ENCODE assay signal across 12 mouse cellular contexts in genomic region chr6:82052047-82052725, GRCm38 (mm10). TPM values are rescaled to one million over a fixed set of nuclear protein-coding genes. Genes with fewer than 3 reads are reported as not detected.
A peak's percentile ranks its signal among the peaks of the same experiment; 100 is the strongest.
DNase-seq lines count a peak whose midpoint lies in the region; ATAC-seq and TF ChIP-seq lines count a peak whose summit lies in the region.
"Had no signal": no experiment of that assay in that cellular context is flagged by ENCODE, and none has a peak within 500 bp of the region (broad histone marks: within the 10 kb centered on the region; RNA-seq: fewer than 3 reads in every experiment).

No protein-coding gene starts in this region.

- no peaks in the 10 kb centered on the region for H3K9me3 ChIP-seq in kidney, embryonic 16.5 days (ENCODE audit: low read length)
- no peaks in the 10 kb centered on the region for H3K9me3 ChIP-seq in lung, postnatal 0 days (ENCODE audit: low read length)
- H3K9me3 ChIP-seq in limb, embryonic 14.5 days (ENCODE audit: control insufficient read depth, low read length) = no peaks in the 10 kb centered on the region
- no peaks in the 10 kb centered on the region for H3K9me3 ChIP-seq in hindbrain, embryonic 14.5 days (ENCODE audit: control insufficient read depth, low read length)
- no peaks in the 10 kb centered on the region for H3K9me3 ChIP-seq in midbrain, embryonic 11.5 days (ENCODE audit: control insufficient read depth, low read length)

- WGBS in kidney, embryonic 16.5 days = 87% methylated on average over 6 of the region's 6 CpGs
- 63% methylated on average over 6 of the region's 6 CpGs for WGBS in lung, postnatal 0 days
- WGBS in limb, embryonic 14.5 days = 69% methylated on average over 6 of the region's 6 CpGs
- 91% methylated on average over 6 of the region's 6 CpGs for WGBS in hindbrain, embryonic 14.5 days
- 88% methylated on average over 6 of the region's 6 CpGs for WGBS in midbrain, embryonic 11.5 days

- peak; percentile 55 for TF ChIP-seq CTCF in lung, postnatal 0 days (IDR thresholded peaks at IDR 0.05)

- H3K27ac ChIP-seq in kidney, embryonic 16.5 days (ENCODE audit: low read length) = 0 out of 2 replicates have a peak overlapping the region, but pooled peaks have one; percentile 26
- H3K27ac ChIP-seq in lung, postnatal 0 days (ENCODE audit: low read length) = peak overlapping the region; percentile 54
- H3K27ac ChIP-seq in limb, embryonic 14.5 days (replicated peaks; ENCODE audit: low read depth, low read length) = peak overlapping the region; percentile 67
- no peak overlapping the region for H3K27ac ChIP-seq in hindbrain, embryonic 14.5 days
- no peak overlapping the region for H3K27ac ChIP-seq in midbrain, embryonic 11.5 days (ENCODE audit: low read depth, low read length)

- no peaks in the 10 kb centered on the region for H3K27me3 ChIP-seq in kidney, embryonic 16.5 days (ENCODE audit: insufficient read depth, low read length)
- H3K27me3 ChIP-seq in lung, postnatal 0 days (replicated peaks; ENCODE audit: insufficient read depth, low read length) = no peaks in the 10 kb centered on the region
- H3K27me3 ChIP-seq in limb, embryonic 14.5 days (ENCODE audit: control insufficient read depth, insufficient read depth, low read length) = no peaks in the 10 kb centered on the region
- H3K27me3 ChIP-seq in hindbrain, embryonic 14.5 days (ENCODE audit: control insufficient read depth, insufficient read depth, low read length) = no peaks in the 10 kb centered on the region
- no peaks in the 10 kb centered on the region; the same call in none of the 2 replicates for H3K27me3 ChIP-seq in midbrain, embryonic 11.5 days (ENCODE audit: control insufficient read depth, insufficient read depth, low read length)

- no peak for TF ChIP-seq EP300 in lung, postnatal 0 days (IDR thresholded peaks at IDR 0.05)

- H3K9ac ChIP-seq in kidney, embryonic 16.5 days (replicated peaks; ENCODE audit: low read length) = 0 out of 2 replicates have a peak overlapping the region, but pooled peaks have one; percentile 4
- no peak overlapping the region for H3K9ac ChIP-seq in lung, postnatal 0 days (replicated peaks; ENCODE audit: low read depth)
- H3K9ac ChIP-seq in limb, embryonic 14.5 days (ENCODE audit: low read depth, low read length, severe bottlenecking) = no peak overlapping the region
- H3K9ac ChIP-seq in hindbrain, embryonic 14.5 days = no peak overlapping the region
- H3K9ac ChIP-seq in midbrain, embryonic 11.5 days (ENCODE audit: low read length) = no peak overlapping the region

- H3K4me2 ChIP-seq in kidney, embryonic 16.5 days (replicated peaks; ENCODE audit: low read depth, low read length) = no peak overlapping the region
- H3K4me2 ChIP-seq in lung, postnatal 0 days (replicated peaks; ENCODE audit: low read depth, low read length) = no peak overlapping the region
- H3K4me2 ChIP-seq in limb, embryonic 14.5 days (replicated peaks; ENCODE audit: low read depth, low read length, severe bottlenecking) = peak overlapping the region; percentile 4
- no peak overlapping the region for H3K4me2 ChIP-seq in hindbrain, embryonic 14.5 days (replicated peaks)
- H3K4me2 ChIP-seq in midbrain, embryonic 11.5 days = no peak overlapping the region

- no peak for TF ChIP-seq POLR2A in limb, embryonic 14.5 days (IDR thresholded peaks at IDR 0.05; ENCODE audit: borderline replicate concordance, extremely low read depth, insufficient read depth, insufficient read length)

- H3K4me3 ChIP-seq in kidney, embryonic 16.5 days (ENCODE audit: low read length) = no peak overlapping the region
- H3K4me3 ChIP-seq in lung, postnatal 0 days (ENCODE audit: low read depth, low read length) = no peak overlapping the region
- H3K4me3 ChIP-seq in limb, embryonic 14.5 days (replicated peaks; ENCODE audit: low read length) = no peak overlapping the region
- H3K4me3 ChIP-seq in hindbrain, embryonic 14.5 days (replicated peaks; ENCODE audit: low read length) = no peak overlapping the region
- no peak overlapping the region for H3K4me3 ChIP-seq in midbrain, embryonic 11.5 days (ENCODE audit: low read depth, low read length)

- H3K4me1 ChIP-seq in kidney, embryonic 16.5 days (ENCODE audit: insufficient read depth, low read length) = peaks cover 29% of the 10 kb centered on the region
- peaks cover 8% of the 10 kb centered on the region; the same call in 1 of the 2 replicates for H3K4me1 ChIP-seq in lung, postnatal 0 days (ENCODE audit: insufficient read depth, low read depth, low read length)
- H3K4me1 ChIP-seq in limb, embryonic 14.5 days (ENCODE audit: control insufficient read depth, insufficient read depth, low read length) = peaks cover 31% of the 10 kb centered on the region
- H3K4me1 ChIP-seq in hindbrain, embryonic 14.5 days (replicated peaks; ENCODE audit: control insufficient read depth, insufficient read depth, low read length) = no peaks in the 10 kb centered on the region
- H3K4me1 ChIP-seq in midbrain, embryonic 11.5 days (ENCODE audit: control insufficient read depth, insufficient read depth, low read length) = no peaks in the 10 kb centered on the region

- peaks cover 9% of the 10 kb centered on the region; the same call in 1 of the 2 replicates for H3K36me3 ChIP-seq in kidney, embryonic 16.5 days (ENCODE audit: insufficient read depth, low read length)
- no peaks in the 10 kb centered on the region for H3K36me3 ChIP-seq in lung, postnatal 0 days (ENCODE audit: insufficient read depth, low read length)
- H3K36me3 ChIP-seq in limb, embryonic 14.5 days (ENCODE audit: control insufficient read depth, insufficient read depth, low read length) = no peaks in the 10 kb centered on the region
- no peaks in the 10 kb centered on the region for H3K36me3 ChIP-seq in hindbrain, embryonic 14.5 days (replicated peaks; ENCODE audit: control insufficient read depth, insufficient read depth)
- H3K36me3 ChIP-seq in midbrain, embryonic 11.5 days (ENCODE audit: control insufficient read depth, insufficient read depth, low read length) = no peaks in the 10 kb centered on the region
- H3K36me3 ChIP-seq: G1E had no signal

- no peak for DNase-seq in kidney, adult 18-20 months
- DNase-seq in lung, postnatal 0 days (ENCODE audit: low spot score) = peak; percentile 62
- DNase-seq in lung, postnatal 4 days = no peak
- no peak for DNase-seq in limb, embryonic 14.5 days (ENCODE audit: low spot score)
- peak; percentile 38 for DNase-seq in yolk sac, embryonic 10.5 days (ENCODE audit: low spot score)
- no peak for DNase-seq in hindbrain, embryonic 14.5 days (ENCODE audit: low spot score)
- no peak for DNase-seq in midbrain, embryonic 11.5 days (ENCODE audit: low spot score, missing footprints)
- DNase-seq: cerebellum, adult 11-12 months; gastrocnemius, postnatal 25 days; thymus, adult 18-20 months had no signal

- ATAC-seq in kidney, embryonic 16.5 days (ENCODE audit: low FRiP score, low TSS enrichment) = no peak
- ATAC-seq in lung, postnatal 0 days = peak; percentile 81
- 0 out of 2 replicates have a peak, but pooled peaks have one; percentile 21 for ATAC-seq in limb, embryonic 14.5 days (ENCODE audit: low FRiP score, low read depth)
- no peak for ATAC-seq in hindbrain, embryonic 14.5 days (ENCODE audit: low FRiP score)
- ATAC-seq in midbrain, embryonic 11.5 days (ENCODE audit: low FRiP score) = no peak

RNA-seq across cellular contexts. Expression of gene Eva1a, which starts 11.3 kb away (rescaled TPM):
- polyA plus RNA-seq in kidney, embryonic 16.5 days (2015; fragmentation: Nextera tagmentation; extraction: Ambion mirVana) = 49.7 TPM in 2 replicates
- 29.5 and 32.0 TPM in 2 replicates for polyA plus RNA-seq in lung, postnatal 0 days (2015; fragmentation: Nextera tagmentation; extraction: Ambion mirVana)
- polyA plus RNA-seq in limb, embryonic 14.5 days (2012; rRNA removed) = 15.7 and 20.1 TPM in 2 replicates
- 23.4 and 30.2 TPM in 2 replicates for polyA plus RNA-seq in limb, embryonic 14.5 days (2014; fragmentation: Nextera tagmentation; extraction: Ambion mirVana)
- 0.64 and 0.80 TPM in 2 replicates for polyA plus RNA-seq in hindbrain, embryonic 14.5 days (2014; fragmentation: Nextera tagmentation; extraction: Ambion mirVana)
- polyA plus RNA-seq in midbrain, embryonic 11.5 days (2014; fragmentation: Nextera tagmentation; extraction: Ambion mirVana) = 2.4 and 2.7 TPM in 2 replicates
- polyA plus RNA-seq: G1E had no signal

Comparison
In these comparisons a context has a peak if more than half of its experiments do, and no peak if none do; other contexts are left out.
1. DNase-seq: peak in lung, postnatal 0 days (single experiment) and yolk sac, embryonic 10.5 days (single experiment); none in kidney, adult 18-20 months (single experiment), lung, postnatal 4 days (0 of 2), limb, embryonic 14.5 days (single experiment), hindbrain, embryonic 14.5 days (single experiment) and midbrain, embryonic 11.5 days (single experiment).
2. ATAC-seq: peak in lung, postnatal 0 days (single experiment) and limb, embryonic 14.5 days (single experiment); none in kidney, embryonic 16.5 days (single experiment), hindbrain, embryonic 14.5 days (single experiment) and midbrain, embryonic 11.5 days (single experiment).
3. H3K27ac ChIP-seq: peak in kidney, embryonic 16.5 days (single experiment), lung, postnatal 0 days (single experiment) and limb, embryonic 14.5 days (single experiment); none in hindbrain, embryonic 14.5 days (single experiment) and midbrain, embryonic 11.5 days (single experiment).